Mouse (Mus musculus) thymus, adult 18-20 months (tissue): ENCODE results near the gene Srek1ip1.

Experiments
- DNase-seq, 2 experiments: peaks; one replicate each; pipeline ENCODE4 v3.0.0; 2022; ENCODE audit warnings: mixed read lengths in 2 of 2

Gene Srek1ip1

GRCm38 (mm10) chr13:104843295-104844089 lies 51.2 kb downstream of the Srek1ip1 start:
- no peak for DNase-seq

- no peak for DNase-seq
Measured at GRCm38 (mm10) chr13:104853645-104854044, 61.4 kb downstream of the Srek1ip1 start.

- DNase-seq: no peak
Measured at GRCm38 (mm10) chr13:104863127-104863979, 71.1 kb downstream of the Srek1ip1 start, which contains the start of gene Shisal2b. Gene Shisal2b (minus strand): TSS chr13:104863893.

- DNase-seq: no peak
Measured at GRCm38 (mm10) chr13:104866726-104867125, 74.4 kb downstream of the Srek1ip1 start.

GRCm38 (mm10) chr13:104869907-104870306 lies 77.6 kb downstream of the Srek1ip1 start:
- DNase-seq: no peak

- DNase-seq: no peak
Measured at GRCm38 (mm10) chr13:104878508-104878907, 86.2 kb downstream of the Srek1ip1 start.

- DNase-seq: no peak
Measured at GRCm38 (mm10) chr13:104883566-104884249, 91.4 kb downstream of the Srek1ip1 start.

GRCm38 (mm10) chr13:104886308-104887032 lies 94.2 kb downstream of the Srek1ip1 start:
- DNase-seq: no peak
